ENCODE assay signal across 21 mouse cellular contexts in genomic region chr19:57386176-57386693, GRCm38 (mm10). TPM values are rescaled to one million over a fixed set of nuclear protein-coding genes. Genes with fewer than 3 reads are reported as not detected.
A peak's percentile ranks its signal among the peaks of the same experiment; 100 is the strongest.
DNase-seq lines count a peak whose midpoint lies in the region; ATAC-seq and TF ChIP-seq lines count a peak whose summit lies in the region.
"Had no signal": no experiment of that assay in that cellular context is flagged by ENCODE, and none has a peak within 500 bp of the region (broad histone marks: within the 10 kb centered on the region; RNA-seq: fewer than 3 reads in every experiment).

No protein-coding gene starts in this region.

- peaks cover 53% of the 10 kb centered on the region for H3K36me3 ChIP-seq in lung, postnatal 0 days (ENCODE audit: insufficient read depth, low read length)

- TF ChIP-seq CTCF in lung, postnatal 0 days (IDR thresholded peaks at IDR 0.05), result no peak

- H3K4me2 ChIP-seq in lung, postnatal 0 days (replicated peaks; ENCODE audit: low read depth, low read length), result no peak overlapping the region
- H3K4me2 ChIP-seq: forebrain, embryonic 13.5 days; heart, embryonic 11.5 days; heart, embryonic 15.5 days; hindbrain, embryonic 14.5 days had no signal

- WGBS in lung, postnatal 0 days, result 85% methylated on average over 17 of the region's 17 CpGs

- DNase-seq in adrenal gland, postnatal 10 days, result peak; percentile 47
- DNase-seq in adrenal gland, adult 18-20 months (ENCODE audit: low spot score in 2 of 2), result no peak
- peak; percentile 28 for DNase-seq in urinary bladder, postnatal 14 days (ENCODE audit: low spot score)
- DNase-seq in urinary bladder, adult 18-20 months (ENCODE audit: low spot score in 2 of 2), result no peak
- peak; percentile 35 for DNase-seq in ZHBTc4 (ENCODE audit: low read depth, low spot score)
- no peak for DNase-seq in lung, postnatal 0 days (ENCODE audit: low spot score)
- no peak for DNase-seq in c-Kit-positive CD71-positive TER-119-positive erythroid progenitor cells, embryonic 14.5 days (ENCODE audit: low spot score)
- DNase-seq: cerebellum, adult 2 months; cerebellum, postnatal 10 days; forebrain, postnatal 0 days; gastrocnemius, postnatal 36 days; heart, adult 18-20 months; heart, postnatal 14 days; kidney, adult 11 months; kidney, adult 9 months had no signal

- no peak overlapping the region for H3K27ac ChIP-seq in lung, postnatal 0 days (ENCODE audit: low read length)
- H3K27ac ChIP-seq: embryonic facial prominence, embryonic 10.5 days; forebrain, embryonic 13.5 days; heart, embryonic 15.5 days; hindbrain, embryonic 14.5 days had no signal

- H3K9me3 ChIP-seq in lung, postnatal 0 days (ENCODE audit: low read length), result no peaks in the 10 kb centered on the region
- H3K9me3 ChIP-seq: embryonic facial prominence, embryonic 10.5 days; forebrain, embryonic 13.5 days; heart, embryonic 15.5 days had no signal

- no peaks in the 10 kb centered on the region for H3K27me3 ChIP-seq in lung, postnatal 0 days (replicated peaks; ENCODE audit: insufficient read depth, low read length)
- H3K27me3 ChIP-seq: CH12.LX; forebrain, embryonic 13.5 days; heart, embryonic 15.5 days had no signal

- no peak overlapping the region for H3K4me3 ChIP-seq in lung, postnatal 0 days (ENCODE audit: low read depth, low read length)
- H3K4me3 ChIP-seq: embryonic facial prominence, embryonic 10.5 days; forebrain, embryonic 13.5 days; heart, embryonic 15.5 days had no signal

- TF ChIP-seq EP300 in lung, postnatal 0 days (IDR thresholded peaks at IDR 0.05), result no peak

- H3K4me1 ChIP-seq in lung, postnatal 0 days (ENCODE audit: insufficient read depth, low read depth, low read length), result no peaks in the 10 kb centered on the region
- H3K4me1 ChIP-seq: embryonic facial prominence, embryonic 10.5 days; forebrain, embryonic 13.5 days; heart, embryonic 15.5 days had no signal

- ATAC-seq in lung, postnatal 0 days, result no peak
- ATAC-seq: forebrain, embryonic 13.5 days; forebrain, postnatal 0 days had no signal

- no peak overlapping the region for H3K9ac ChIP-seq in lung, postnatal 0 days (replicated peaks; ENCODE audit: low read depth)
- H3K9ac ChIP-seq: forebrain, embryonic 13.5 days; forebrain, postnatal 0 days; heart, embryonic 15.5 days; hindbrain, embryonic 14.5 days had no signal

RNA-seq across cellular contexts. Expression of gene Fam160b1, which starts 25.8 kb away (rescaled TPM):
- 10 to 100 TPM; 20.4 to 23.5 TPM for total RNA-seq in adrenal gland, postnatal 10 days (2021)
- 10 to 100 TPM; 17.1 to 20.3 TPM for total RNA-seq in adrenal gland, adult 18-20 months (2021)
- polyA plus RNA-seq in lung, postnatal 0 days (2015; fragmentation: Nextera tagmentation; extraction: Ambion mirVana), result 14.7 and 14.9 TPM in 2 replicates

Comparison
In these comparisons a context has a peak if more than half of its experiments do, and no peak if none do; other contexts are left out.
1. DNase-seq: peak in adrenal gland, postnatal 10 days (single experiment), urinary bladder, postnatal 14 days (single experiment) and ZHBTc4 (single experiment); none in adrenal gland, adult 18-20 months (0 of 2), urinary bladder, adult 18-20 months (0 of 2), lung, postnatal 0 days (single experiment) and c-Kit-positive CD71-positive TER-119-positive erythroid progenitor cells, embryonic 14.5 days (single experiment).